Mouse (Mus musculus) thymus, postnatal 14 days (tissue): Measurements from ENCODE around the gene Nkx1-2.

ENCODE experiments used
- DNase-seq: peaks from one replicate; pipeline ENCODE4 v3.0.0; 2021

Gene Nkx1-2

DNA sequence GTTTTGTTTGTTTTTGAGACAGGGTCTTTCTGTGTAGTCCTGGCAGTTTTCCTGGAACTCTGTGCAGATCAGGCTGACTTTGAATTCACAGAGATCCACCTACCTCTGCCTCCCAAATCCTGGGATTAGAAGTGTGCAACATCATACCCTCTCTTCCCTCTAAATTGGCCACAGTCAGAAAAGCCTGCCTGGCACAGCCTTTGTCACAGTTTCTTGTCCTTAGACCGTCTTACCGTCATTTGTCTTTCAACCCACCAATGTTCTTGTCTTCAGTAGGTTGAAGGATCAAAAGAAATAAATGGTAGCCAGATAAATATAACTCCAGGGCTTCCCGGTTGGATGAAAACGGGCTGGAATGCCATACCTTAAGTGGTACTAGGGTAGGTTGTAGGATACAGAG is 5.3 kb upstream of the Nkx1-2 start:
- no peak for DNase-seq

DNA sequence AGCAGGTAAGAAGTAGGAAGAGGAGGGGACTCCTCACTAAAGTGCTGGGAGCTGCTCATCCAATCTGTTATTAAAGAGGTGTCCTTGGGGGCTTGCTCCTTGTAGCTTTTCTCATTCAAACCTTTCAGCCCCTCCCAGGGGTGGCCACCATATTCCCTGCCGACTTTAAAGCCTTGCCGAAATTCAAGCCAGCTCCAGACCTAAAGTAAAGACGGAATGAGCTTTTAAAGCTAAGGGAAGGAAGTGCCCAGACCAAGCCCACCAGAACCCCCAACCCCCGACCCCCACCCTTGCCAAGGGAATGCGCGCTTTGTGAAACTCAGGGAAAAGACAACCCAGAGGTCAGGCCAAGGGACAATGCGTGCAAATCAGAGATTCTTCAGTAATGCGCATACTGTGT is 1.5 kb upstream of the Nkx1-2 start:
- DNase-seq, result no peak

DNA sequence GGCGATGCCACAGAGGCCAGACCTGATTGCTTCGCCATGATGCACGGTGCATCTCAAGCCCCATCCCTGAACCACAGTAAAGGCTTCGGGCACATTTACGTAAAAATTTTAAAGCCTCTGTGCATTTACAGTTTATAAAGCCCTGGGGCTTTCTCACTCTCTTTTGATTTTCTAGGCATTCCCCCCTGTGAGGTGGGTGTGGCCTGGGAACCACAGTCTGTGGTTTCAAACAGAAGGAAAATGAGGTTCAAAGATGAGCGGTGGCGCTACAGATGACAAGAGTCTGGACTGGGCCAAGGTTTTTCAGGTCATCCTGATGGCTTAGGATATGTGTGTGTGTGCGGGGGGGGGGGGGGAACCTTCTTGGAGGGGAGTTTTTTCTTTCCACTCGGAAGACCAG is 589 bp upstream of the Nkx1-2 start:
- peak; percentile 32 for DNase-seq

DNA sequence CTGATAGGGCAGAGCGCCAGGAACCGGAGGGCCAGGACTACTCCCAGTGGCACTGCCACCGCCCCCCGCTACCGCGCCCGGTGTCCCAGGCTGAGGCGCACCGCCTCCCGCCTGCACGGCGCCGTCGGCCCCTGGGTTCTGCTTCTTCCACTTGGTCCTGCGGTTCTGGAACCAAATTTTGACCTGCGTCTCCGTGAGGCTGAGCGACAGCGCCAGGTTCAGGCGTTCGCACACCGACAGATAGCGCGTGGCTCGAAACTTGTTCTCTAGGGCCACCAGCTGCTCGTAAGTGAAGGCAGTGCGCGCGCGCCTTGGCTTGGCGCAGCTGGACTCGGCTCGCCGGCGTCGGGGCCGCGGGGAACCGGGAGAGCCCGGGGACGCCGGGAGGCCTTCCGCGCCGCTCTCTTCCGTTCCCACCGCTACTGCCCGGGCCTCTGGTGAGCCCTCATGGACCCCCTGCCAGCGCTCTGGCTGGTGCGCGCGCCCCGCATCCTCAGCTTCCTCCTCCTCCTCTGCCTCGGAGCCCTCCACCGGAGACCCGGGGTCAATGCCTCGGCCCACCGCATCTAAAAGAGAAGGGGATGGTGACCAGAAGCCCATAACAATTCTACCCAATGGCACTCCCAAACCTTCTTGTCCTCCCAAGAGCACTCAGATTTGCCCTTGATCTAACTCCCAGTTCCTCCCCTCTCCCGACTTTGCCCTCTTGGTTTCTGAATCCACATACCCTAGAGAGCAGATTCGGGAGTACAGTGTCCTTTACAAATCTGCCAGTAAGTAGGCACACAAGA is 2.0 kb downstream of the Nkx1-2 start:
- no peak for DNase-seq

DNA sequence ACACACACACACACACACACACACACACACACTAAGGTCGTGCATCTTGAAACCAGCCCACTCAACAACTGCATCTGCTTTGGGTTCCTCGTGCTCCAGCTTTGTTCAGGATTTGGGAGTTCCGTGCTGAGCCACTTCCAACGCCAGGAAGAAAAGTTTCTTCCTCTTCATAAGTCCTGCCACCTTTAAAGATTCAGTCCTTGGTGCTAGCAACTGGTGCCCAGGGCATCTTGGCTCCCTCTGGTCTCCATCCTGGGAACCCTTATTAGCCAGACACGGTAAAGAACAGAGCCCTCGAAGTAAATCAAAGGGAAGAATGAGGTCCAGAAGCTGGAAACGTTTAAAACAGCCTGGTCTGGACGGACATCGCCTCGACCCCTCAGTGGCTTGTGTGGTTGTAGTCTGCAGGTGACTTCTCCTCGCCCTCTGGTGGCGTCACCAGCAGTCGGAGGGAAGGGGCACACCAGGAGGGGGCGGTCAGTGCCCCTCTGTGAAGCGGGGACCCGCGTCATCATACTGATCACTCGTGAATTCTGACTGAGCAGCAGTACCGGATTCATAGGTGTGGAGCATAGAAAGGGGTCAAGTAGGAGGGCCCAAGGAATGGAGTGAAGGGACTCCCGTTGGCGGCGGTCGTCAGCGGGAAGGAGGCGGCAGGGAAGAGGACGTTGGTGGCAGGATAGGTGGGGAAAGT is 2.7 kb downstream of the Nkx1-2 start:
- no peak for DNase-seq

DNA sequence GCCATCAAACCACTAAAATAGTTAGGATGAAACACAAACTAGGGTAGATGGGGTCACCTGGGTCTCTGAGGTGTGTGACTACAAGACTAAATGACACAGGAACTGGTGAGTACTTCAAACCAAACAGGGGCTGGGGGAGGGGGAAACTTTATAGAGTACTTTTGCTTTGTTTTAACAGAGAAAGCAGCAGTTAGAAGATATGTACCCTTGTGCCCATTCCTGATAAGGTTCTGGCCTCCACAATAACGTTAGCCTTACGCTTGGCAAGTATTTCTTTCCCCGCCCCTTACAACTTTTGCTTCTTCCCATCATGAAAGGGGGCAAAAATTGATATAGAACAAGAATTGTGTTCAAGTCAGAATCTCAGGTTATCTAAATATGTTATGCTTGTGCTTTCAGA is 3.6 kb downstream of the Nkx1-2 start:
- DNase-seq, result no peak

DNA sequence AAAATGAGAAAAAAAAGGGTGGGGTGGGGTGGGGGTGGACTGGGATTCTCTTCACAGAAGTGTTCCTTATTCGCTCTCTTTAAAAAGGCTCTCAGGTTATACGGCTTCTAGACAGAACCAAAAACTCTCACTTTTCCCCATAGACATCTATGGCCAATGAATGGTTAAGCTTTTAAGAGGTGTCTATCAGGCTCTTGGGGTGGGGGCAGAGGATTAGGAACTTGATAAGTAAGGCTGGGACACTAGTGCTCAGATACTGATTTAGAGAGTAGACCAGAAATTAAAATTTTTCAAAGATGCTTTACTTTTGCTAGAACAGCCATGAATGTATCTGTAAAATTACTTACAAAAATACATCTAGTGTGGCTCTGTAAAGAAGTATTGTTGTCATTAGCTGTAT is 5.1 kb downstream of the Nkx1-2 start:
- no peak for DNase-seq

DNA sequence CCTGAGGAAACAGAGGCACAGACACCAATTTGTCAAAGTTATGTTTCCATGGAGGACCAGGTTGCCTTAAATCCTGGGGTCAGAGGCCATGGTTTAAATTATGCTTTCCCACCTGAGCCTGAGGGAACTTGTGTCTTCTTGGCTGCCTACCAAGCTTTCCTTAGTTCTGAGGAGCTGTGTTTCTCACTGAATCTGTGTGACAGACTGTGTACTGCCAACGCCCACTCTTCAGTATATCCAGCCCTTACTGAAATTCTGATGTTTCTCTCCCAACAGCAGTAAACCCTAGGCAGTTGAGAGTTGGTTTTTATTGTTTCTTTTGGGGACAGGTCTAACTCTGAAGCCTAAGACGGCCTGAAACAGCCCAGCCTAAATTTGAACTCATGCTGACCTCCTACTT is 5.7 kb downstream of the Nkx1-2 start:
- DNase-seq, result no peak

DNA sequence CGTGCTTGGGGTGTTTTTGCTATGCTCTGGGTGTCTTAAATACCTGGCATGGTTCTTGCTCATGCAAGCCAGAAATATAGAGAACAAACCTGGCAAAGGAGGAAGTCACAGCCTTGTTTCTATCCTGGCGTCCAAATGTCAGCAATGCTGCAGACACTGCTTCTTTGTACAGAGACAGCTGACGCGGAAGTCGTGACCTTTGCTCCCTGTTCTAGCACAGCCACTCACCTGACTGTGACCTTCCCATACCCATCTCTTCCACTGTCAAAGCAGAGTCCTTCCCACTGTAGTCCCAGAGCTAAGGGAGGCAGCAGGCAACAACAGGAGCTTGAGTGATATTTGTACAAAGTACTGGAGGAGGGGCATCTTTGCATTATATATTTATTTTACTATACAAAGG is 9.8 kb downstream of the Nkx1-2 start:
- DNase-seq, result no peak

DNA sequence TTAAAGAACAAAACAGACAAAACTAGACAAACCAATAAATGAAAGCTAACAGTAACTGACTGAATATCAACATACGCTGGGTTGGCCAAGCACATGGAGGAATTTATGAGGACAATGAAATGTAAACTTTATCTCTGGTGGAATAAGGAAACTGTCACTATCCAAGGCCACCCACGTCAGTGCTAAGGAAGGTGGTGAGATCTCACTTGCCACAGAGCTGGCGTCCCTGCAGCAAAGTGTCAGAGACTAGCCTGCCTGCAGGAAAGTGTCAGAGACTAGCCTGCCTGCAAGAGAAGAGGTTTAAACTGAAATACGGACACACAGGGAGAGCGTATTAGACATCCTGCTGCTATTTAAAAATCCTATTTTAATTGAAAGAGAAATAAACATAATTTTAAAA is 12.3 kb downstream of the Nkx1-2 start:
- DNase-seq, result no peak

DNA sequence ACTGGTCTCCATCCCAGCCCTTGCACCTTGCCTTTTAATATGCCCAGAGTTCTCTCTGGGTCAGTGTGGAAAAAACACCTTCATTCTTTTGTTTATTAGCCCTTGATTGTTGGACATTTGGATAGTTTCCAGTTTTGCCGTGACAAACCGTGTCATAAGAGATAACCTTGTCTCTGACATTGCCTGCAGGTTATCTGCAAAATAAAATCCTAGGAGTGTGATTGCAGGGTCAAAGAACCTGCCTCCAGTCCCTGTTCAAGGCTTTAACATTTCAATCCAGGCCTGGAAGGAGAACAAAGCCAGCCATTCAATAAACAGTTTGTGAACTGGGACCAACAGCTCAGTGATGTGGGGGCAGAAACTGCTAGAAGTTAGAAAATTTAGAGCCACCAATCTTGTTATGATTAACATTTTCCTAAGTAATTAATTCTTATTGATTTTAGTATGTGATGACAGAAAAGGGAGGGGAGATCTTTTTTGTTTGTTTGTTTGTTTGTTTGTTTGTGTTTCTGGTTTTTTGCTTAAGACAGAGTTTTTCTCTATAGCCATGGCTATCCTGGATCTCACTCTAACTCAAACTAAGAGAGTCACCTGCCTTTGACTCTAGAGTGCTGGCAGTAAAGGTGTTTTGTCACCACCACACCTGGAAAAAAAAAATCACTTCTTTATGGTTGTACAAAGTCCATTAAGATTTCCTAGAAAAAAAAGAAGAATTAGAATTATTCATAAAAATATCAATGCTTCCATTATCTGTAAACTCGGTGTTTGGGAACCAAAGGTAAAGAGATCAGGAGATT is 13.5 kb downstream of the Nkx1-2 start:
- no peak for DNase-seq

DNA sequence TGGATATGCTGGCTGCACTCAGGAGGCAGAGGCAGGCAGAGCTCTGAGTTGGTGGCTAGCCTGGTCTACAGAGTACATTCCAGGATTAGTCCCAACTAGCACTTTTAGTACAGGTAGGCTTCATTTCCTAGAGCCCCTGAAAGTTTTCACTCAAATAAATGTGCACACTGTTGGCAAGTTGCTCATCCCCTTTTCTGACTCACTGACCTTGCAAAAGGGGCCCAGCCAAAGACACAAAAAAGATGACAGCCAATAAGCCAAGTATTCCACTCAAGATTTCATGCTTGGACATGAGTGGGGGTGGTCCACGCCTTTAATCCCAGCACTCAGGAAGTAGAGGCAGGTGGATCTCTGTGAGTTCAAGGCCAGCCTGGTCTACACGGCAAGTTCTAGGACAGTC is 18.0 kb downstream of the Nkx1-2 start:
- no peak for DNase-seq

DNA sequence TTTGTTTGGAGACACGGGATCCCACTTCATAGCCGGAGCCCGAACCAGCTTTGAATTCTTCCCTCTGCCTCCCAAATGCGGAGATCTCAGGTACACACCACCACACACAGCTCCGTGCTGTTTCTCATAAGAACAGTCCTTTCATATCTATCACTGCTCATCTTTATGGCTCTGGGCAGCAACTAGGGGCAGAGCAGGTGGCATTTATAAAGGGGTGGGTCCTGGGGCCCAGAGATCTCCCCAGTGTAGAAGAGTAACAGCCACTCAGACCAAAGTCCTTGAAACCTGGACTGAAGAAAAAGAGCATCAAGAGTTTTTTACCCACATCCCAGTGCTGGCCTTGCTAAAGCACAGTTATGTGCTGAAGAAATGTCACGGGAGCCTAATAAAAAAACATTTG is 18.9 kb downstream of the Nkx1-2 start:
- no peak for DNase-seq

DNA sequence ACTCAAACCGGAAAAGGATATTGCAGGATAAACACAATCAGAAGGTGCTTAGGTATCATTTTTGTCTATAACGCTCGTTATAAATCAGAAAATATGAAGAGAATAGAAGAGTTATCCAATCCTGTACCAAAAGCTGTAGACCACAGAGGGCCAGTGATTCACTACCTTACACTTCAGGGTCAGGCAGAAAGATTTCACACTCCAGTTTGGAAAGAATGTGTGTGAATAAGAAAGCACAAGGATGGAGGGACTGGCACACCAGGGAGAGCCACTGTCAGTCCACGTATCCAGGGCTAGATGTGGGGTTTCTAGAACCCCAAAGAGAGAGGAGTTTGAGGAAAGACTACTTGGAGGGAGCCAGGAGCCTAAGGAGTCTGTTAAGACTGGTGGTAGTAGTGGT is 22.5 kb downstream of the Nkx1-2 start:
- no peak for DNase-seq

DNA sequence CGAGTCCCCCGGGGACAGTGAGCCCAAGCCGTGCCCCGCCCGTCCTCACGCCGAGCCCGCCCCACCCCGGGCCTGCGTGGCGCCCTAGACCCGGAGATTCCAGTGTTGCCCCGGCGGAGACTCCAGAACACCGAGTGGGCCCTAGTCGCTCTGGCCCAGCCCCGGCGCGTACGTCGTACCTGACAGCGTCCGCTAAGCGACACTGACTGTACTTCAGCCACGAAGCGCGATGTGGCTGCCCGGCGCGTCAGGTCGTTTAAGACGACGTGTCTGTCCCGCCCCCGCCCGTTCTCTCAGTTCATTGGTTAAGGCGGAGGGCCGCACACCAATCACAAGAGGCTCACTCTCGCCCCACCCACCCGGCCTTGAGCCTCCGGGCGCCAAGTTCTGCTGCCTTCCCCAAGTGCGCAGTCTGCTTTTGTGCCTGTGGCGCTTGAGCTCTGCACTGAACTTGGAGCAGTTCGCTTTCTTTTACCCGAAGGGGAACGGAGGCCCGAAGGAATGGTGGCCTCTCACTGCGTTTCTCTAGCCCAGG is 23.3 kb downstream of the Nkx1-2 start, which contains the start of gene Oat:
Gene Oat, minus strand, starts transcription at position 283 of the 535 bp plus-strand sequence.
- DNase-seq, result peak; percentile 96

DNA sequence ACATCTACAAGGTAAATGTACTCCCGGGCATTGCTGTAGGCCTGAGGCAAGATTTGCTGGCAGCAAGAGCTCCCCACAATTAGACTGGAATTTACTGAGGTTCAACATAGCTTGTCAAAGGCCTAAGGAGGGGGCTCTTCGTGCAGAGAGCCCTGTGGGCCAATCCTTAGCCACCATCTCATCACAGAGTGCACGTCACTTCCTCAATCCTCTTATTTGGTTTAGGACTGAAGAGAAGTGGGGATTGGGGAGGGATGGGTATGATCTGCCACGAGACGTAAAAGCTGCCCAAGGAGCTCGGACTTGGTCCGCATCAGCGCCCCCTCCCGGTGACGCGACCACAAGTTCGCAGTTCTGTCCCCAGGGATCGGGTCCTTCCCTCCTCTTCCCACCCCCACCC is 23.8 kb downstream of the Nkx1-2 start:
- DNase-seq, result peak; percentile 85

DNA sequence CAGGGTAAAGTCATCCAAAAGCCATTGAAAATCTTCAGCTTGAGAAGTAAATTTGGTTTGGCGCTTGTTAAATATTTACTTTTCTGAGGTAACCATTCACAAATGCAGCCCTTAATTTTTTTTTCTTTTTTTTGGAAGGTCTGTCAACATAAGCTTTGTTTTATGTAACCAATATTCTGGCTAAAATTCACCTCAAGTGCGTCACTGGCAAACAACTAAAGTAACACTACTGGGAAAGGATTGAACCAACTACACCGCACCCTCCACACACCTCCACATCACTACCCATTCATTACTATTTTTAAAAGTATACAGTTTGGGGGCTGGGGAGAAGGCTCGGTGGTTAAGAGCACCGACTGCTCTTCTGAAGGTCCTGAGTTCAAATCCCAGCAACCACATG is 24.8 kb downstream of the Nkx1-2 start:
- DNase-seq, result no peak

DNA sequence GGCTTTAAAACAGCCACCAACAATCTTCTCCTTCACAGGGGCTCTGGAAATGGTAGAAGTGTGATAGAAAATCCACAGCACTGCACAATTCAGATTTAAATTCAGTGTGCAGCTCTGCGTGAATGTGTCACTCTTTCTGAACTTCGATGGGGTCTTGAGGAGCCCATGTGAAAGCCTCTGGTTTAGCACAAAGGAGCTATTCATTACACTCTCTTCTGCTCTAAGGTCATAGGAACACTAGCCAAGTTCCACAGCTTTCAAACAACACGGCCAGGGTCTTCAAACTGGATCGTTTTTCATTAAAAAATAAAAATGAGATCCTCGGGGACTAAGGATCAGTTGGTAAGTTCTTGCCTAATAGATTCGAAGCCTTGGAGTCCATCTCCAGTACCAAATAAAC is 26.2 kb downstream of the Nkx1-2 start:
- no peak for DNase-seq

DNA sequence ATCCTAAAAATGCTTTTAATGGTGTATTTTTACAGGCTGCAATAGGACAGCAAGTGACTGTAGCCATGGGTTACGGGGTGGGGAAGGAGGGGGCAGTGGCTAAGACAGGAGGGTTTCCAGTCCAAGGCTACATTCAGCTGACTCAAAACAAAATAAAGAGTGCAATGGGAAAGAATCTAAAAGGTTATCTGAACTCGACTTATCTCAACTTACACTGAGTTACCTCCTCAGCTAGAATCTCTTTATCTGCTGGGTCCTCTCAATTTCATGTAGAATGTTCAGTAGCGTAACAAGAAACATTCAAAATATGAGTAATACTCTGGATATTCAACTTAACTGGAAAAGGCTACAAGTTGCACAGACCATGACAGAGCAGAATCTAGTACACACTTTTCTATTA is 26.7 kb downstream of the Nkx1-2 start:
- no peak for DNase-seq

DNA sequence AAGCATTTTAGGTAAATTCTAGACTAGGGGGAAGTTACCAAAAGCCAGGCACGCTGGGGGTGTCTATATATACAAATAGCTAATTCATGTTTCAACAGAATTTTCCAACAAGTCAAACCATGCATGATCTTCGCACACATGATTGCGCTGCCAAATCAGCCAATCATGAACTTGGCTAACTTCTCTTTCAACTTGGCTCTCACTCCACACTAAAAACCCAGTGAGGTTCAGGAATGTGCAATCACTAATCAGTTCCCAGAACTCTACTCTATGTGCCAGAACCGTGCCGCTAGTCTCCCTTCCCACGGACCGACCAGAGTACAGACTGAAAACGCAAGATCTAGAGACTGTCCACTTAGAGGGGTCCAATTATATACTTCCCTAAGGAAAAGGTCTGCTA is 28.0 kb downstream of the Nkx1-2 start:
- DNase-seq, result no peak

DNA sequence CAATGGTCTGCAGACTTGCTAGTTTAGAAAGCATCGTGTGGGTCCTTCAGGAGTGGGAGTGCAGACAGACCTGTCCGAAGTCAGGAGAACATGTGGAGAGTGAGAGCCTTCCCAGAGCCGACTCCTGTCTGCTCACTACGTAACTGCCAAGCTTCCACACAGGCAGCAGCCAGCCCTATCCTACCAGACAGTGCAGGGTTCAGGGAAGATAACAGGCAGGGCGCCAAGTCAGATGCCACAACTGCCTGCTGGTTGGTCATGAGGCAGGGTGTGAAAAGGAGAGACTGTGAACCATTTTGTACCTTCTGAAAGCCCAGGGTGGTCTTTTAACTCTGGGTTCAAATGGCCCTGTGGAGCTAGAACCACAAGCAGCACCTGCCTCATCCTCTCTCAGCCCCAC is 29.4 kb downstream of the Nkx1-2 start:
- no peak for DNase-seq

DNA sequence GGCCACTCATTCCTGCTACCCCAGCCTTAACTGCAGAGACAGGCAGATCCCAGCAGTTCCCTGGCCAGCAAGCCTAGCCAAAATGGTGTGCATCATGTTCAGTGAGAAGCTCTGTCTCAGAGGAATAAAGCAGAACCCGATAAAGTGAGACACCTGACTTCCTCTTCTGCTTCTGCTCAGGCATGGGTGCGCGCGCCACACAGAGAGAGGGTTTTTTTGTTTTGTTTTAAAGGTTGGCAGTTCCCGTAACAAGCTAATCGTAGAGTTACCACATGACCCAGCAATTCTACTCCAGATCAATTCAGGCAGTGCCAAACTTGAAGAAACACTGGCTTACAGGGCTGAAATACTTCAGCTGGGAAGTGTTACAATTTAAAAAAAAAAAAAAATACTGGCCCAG is 30.6 kb downstream of the Nkx1-2 start:
- DNase-seq, result peak; percentile 67

DNA sequence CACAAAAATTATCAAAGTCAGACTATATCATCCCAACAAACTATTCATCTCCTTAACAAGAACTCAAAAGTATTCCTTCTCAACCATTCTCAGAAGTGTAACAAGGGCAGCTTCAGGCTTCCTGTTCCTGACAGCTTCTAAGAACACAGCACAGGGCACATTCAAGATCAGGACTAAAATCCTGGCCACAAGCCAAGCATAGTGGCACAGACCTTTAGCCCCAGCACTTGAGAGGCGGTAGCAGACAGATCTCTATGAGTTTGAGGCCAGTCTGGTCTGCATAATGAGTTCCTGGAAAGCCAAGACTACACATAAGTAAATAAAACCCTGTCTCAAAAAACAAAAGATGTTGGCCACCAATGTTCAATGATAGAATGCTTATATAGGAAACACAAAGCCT is 33.6 kb downstream of the Nkx1-2 start:
- no peak for DNase-seq
